Mouse (Mus musculus): ENCODE results near the gene Lingo4. TPM values are rescaled to one million over a fixed set of nuclear protein-coding genes. Genes with fewer than 3 reads are reported as not detected.

The Lingo4 gene
- 0.23 TPM for polyA plus RNA-seq (2015; fragmentation: Illumina TruSeq; extraction: RNeasy Lipid Tissue Mini Kit (QIAGEN cat#74804); ENCODE audit: insufficient read depth, low replicate concordance)

GRCm38 (mm10) chr3:94398217-94398616, at the start of gene Lingo4:
Gene Lingo4 (plus strand): TSS chr3:94398517.

GRCm38 (mm10) chr3:94362138-94362537, 36.2 kb upstream of the Lingo4 start, which contains the start of gene C2cd4d:
Gene C2cd4d (plus strand): TSS chr3:94362438.

GRCm38 (mm10) chr3:94372641-94373040, 25.7 kb upstream of the Lingo4 start, which contains the start of gene Rorc:
Gene Rorc (plus strand): TSS chr3:94372794.

GRCm38 (mm10) chr3:94413031-94413679, 14.8 kb downstream of the Lingo4 start, which contains the start of gene Tdrkh:
Gene Tdrkh (plus strand): TSS chr3:94413273.

GRCm38 (mm10) chr3:94442951-94443596, 44.8 kb downstream of the Lingo4 start, which contains the start of gene Mrpl9:
Gene Mrpl9 (plus strand): TSS chr3:94443318.

GRCm38 (mm10) chr3:94443597-94443964, 45.3 kb downstream of the Lingo4 start, which contains the start of gene Oaz3:
Gene Oaz3 (minus strand): TSS chr3:94443915.

Other genes with a start within 250 kb of the Lingo4 start
- gene Gm10696, start 220.3 kb upstream of the Lingo4 start, polyA plus RNA-seq (2015; fragmentation: Illumina TruSeq; extraction: RNeasy Lipid Tissue Mini Kit (QIAGEN cat#74804); ENCODE audit: insufficient read depth, low replicate concordance), result not detected
- gene Gm5286, start 201.8 kb upstream of the Lingo4 start, polyA plus RNA-seq (2015; fragmentation: Illumina TruSeq; extraction: RNeasy Lipid Tissue Mini Kit (QIAGEN cat#74804); ENCODE audit: insufficient read depth, low replicate concordance), result not detected
- gene Gm4778, start 134.5 kb upstream of the Lingo4 start, polyA plus RNA-seq (2015; fragmentation: Illumina TruSeq; extraction: RNeasy Lipid Tissue Mini Kit (QIAGEN cat#74804); ENCODE audit: insufficient read depth, low replicate concordance), result not detected
- gene Them4, start 88.4 kb upstream of the Lingo4 start, polyA plus RNA-seq (2015; fragmentation: Illumina TruSeq; extraction: RNeasy Lipid Tissue Mini Kit (QIAGEN cat#74804); ENCODE audit: insufficient read depth, low replicate concordance), result 6.1 TPM
- not detected for gene Them5, start 56.4 kb upstream of the Lingo4 start, polyA plus RNA-seq (2015; fragmentation: Illumina TruSeq; extraction: RNeasy Lipid Tissue Mini Kit (QIAGEN cat#74804); ENCODE audit: insufficient read depth, low replicate concordance)
- gene C2cd4d, start 36.1 kb upstream of the Lingo4 start, polyA plus RNA-seq (2015; fragmentation: Illumina TruSeq; extraction: RNeasy Lipid Tissue Mini Kit (QIAGEN cat#74804); ENCODE audit: insufficient read depth, low replicate concordance), result not detected
- gene Rorc, start 25.7 kb upstream of the Lingo4 start, polyA plus RNA-seq (2015; fragmentation: Illumina TruSeq; extraction: RNeasy Lipid Tissue Mini Kit (QIAGEN cat#74804); ENCODE audit: insufficient read depth, low replicate concordance), result 1.4 TPM
- gene Tdrkh, start 14.8 kb downstream of the Lingo4 start, polyA plus RNA-seq (2015; fragmentation: Illumina TruSeq; extraction: RNeasy Lipid Tissue Mini Kit (QIAGEN cat#74804); ENCODE audit: insufficient read depth, low replicate concordance), result 6.1 TPM
- 54.0 TPM for gene Mrpl9, start 44.8 kb downstream of the Lingo4 start, polyA plus RNA-seq (2015; fragmentation: Illumina TruSeq; extraction: RNeasy Lipid Tissue Mini Kit (QIAGEN cat#74804); ENCODE audit: insufficient read depth, low replicate concordance)
- gene Oaz3, start 45.4 kb downstream of the Lingo4 start, polyA plus RNA-seq (2015; fragmentation: Illumina TruSeq; extraction: RNeasy Lipid Tissue Mini Kit (QIAGEN cat#74804); ENCODE audit: insufficient read depth, low replicate concordance), result not detected
- gene Celf3, start 79.8 kb downstream of the Lingo4 start, polyA plus RNA-seq (2015; fragmentation: Illumina TruSeq; extraction: RNeasy Lipid Tissue Mini Kit (QIAGEN cat#74804); ENCODE audit: insufficient read depth, low replicate concordance), result not detected
- 1.3 TPM for gene Riiad1, start 81.8 kb downstream of the Lingo4 start, polyA plus RNA-seq (2015; fragmentation: Illumina TruSeq; extraction: RNeasy Lipid Tissue Mini Kit (QIAGEN cat#74804); ENCODE audit: insufficient read depth, low replicate concordance)
- 44.1 TPM for gene Snx27, start 184.2 kb downstream of the Lingo4 start, polyA plus RNA-seq (2015; fragmentation: Illumina TruSeq; extraction: RNeasy Lipid Tissue Mini Kit (QIAGEN cat#74804); ENCODE audit: insufficient read depth, low replicate concordance)
- not detected for gene Gm10972, start 244.6 kb downstream of the Lingo4 start, polyA plus RNA-seq (2015; fragmentation: Illumina TruSeq; extraction: RNeasy Lipid Tissue Mini Kit (QIAGEN cat#74804); ENCODE audit: insufficient read depth, low replicate concordance)

Data from spleen, adult 10 weeks (tissue).